Mouse (Mus musculus) heart, postnatal 25 days (tissue): ENCODE data around the gene Zbtb25. TPM values are rescaled to one million over a fixed set of nuclear protein-coding genes. Genes with fewer than 3 reads are reported as not detected.

Experiments
- DNase-seq: peaks from one replicate; pipeline ENCODE4 v3.0.0; 2022; ENCODE audit warnings: low spot score
- intact Hi-C: fragments of 180-260 bp; cut with DNase I; formaldehyde crosslinking; loops from one replicate; pipeline ENCODE4 v1.15.1; 2025
- total RNA-seq, 2 experiments: library from RNA; stranded (reverse); gene quantifications; 2 replicates each; pipeline ENCODE4 v1.2.3; 2021

The Zbtb25 gene
- total RNA-seq, 2 experiments from 2014 or later = 6.7 to 7.8 TPM

- intact Hi-C loops = no loop called here
- no peak for DNase-seq
Observed at GRCm38 (mm10) chr12:76305107-76305506, 64.3 kb downstream of the Zbtb25 start.

- no peak for DNase-seq
- intact Hi-C loops = no loop called here
Observed at GRCm38 (mm10) chr12:76304199-76304598, 65.2 kb downstream of the Zbtb25 start.

- no peak for DNase-seq
- intact Hi-C loops = no loop called here
Observed at GRCm38 (mm10) chr12:76303474-76303873, 65.9 kb downstream of the Zbtb25 start.

GRCm38 (mm10) chr12:76300367-76300766 is 69.0 kb downstream of the Zbtb25 start:
- no peak for DNase-seq
- intact Hi-C loops = no loop called here

GRCm38 (mm10) chr12:76299361-76299906 is 70.0 kb downstream of the Zbtb25 start:
- intact Hi-C loops = no loop called here
- DNase-seq = no peak

- intact Hi-C loops = no loop called here
- DNase-seq = no peak
Observed at GRCm38 (mm10) chr12:76297830-76298229, 71.6 kb downstream of the Zbtb25 start.

Other genes with a start within 250 kb of the Zbtb25 start
- gene Esr2, start 192.3 kb downstream of the Zbtb25 start, total RNA-seq = under 1 TPM in 1 of 2 experiments, not detected in 1; 0.08 TPM
- gene Tex21, start 122.9 kb downstream of the Zbtb25 start, total RNA-seq = not detected
- gene Mthfd1, start 114.3 kb downstream of the Zbtb25 start, total RNA-seq = 10 to 100 TPM; 29.1 to 31.4 TPM
- 1 to 10 TPM; 2.1 to 2.7 TPM for gene Akap5, start 44.7 kb downstream of the Zbtb25 start, total RNA-seq
- gene Zbtb1, start 664 bp upstream of the Zbtb25 start, total RNA-seq = 1 to 10 TPM; 3.5 to 4.2 TPM
- 1 to 10 TPM; 6.0 to 7.0 TPM for gene Hspa2, start 34.6 kb upstream of the Zbtb25 start, total RNA-seq
- not detected for gene Ppp1r36, start 47.9 kb upstream of the Zbtb25 start, total RNA-seq
- 10 to 100 TPM; 13.5 to 16.6 TPM for gene Plekhg3, start 161.3 kb upstream of the Zbtb25 start, total RNA-seq